8 mouse cellular contexts compared by ENCODE assay signal in the genomic region with DNA sequence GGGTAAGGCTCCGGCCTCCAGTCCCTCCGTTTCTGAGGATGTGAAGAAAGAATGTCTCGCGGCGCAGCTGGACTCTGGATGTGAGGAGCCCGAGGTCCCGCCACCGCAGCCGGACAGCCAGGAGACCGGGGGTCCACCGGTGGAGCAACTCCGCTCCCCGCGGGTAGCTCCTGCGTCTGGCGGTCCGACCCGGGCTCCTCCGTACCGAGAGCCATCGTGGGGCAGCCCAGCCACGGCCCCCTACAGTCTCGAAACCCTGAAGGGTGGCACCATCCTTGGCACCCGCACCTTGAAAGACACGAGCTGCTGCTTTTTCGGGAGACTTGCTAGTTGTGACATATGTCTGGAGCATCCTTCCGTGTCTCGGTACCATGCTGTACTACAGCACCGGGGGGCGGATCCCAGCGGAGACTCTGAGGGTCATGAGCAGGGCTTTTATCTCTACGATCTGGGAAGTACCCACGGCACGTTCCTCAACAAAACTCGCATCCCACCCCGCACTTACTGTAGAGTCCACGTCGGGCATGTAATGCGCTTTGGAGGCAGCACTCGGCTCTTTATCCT. TPM values are rescaled to one million over a fixed set of nuclear protein-coding genes. Genes with fewer than 3 reads are reported as not detected.
DNase-seq lines count a peak whose midpoint lies in the region; ATAC-seq and TF ChIP-seq lines count a peak whose summit lies in the region.
"Had no signal": no experiment of that assay in that cellular context is flagged by ENCODE, and none has a peak within 500 bp of the region (broad histone marks: within the 10 kb centered on the region; RNA-seq: fewer than 3 reads in every experiment).

No protein-coding gene starts in this region.

- peak overlapping the region; percentile 90 for H3K4me3 ChIP-seq in lung, postnatal 0 days (ENCODE audit: low read depth, low read length)
- H3K4me3 ChIP-seq in embryonic facial prominence, embryonic 11.5 days (ENCODE audit: low read depth, low read length), result peak overlapping the region; percentile 93
- peak overlapping the region; percentile 88 for H3K4me3 ChIP-seq in hindbrain, embryonic 16.5 days (ENCODE audit: low read length)
- H3K4me3 ChIP-seq in midbrain, embryonic 12.5 days, result peak overlapping the region; percentile 96

- H3K27me3 ChIP-seq in lung, postnatal 0 days (replicated peaks; ENCODE audit: insufficient read depth, low read length), result no peaks in the 10 kb centered on the region
- no peaks in the 10 kb centered on the region for H3K27me3 ChIP-seq in embryonic facial prominence, embryonic 11.5 days (ENCODE audit: control insufficient read depth, insufficient read depth, low read length)
- no peaks in the 10 kb centered on the region for H3K27me3 ChIP-seq in hindbrain, embryonic 16.5 days (replicated peaks; ENCODE audit: control insufficient read depth, insufficient read depth, low read length)
- no peaks in the 10 kb centered on the region for H3K27me3 ChIP-seq in midbrain, embryonic 12.5 days

- TF ChIP-seq CTCF in lung, postnatal 0 days (IDR thresholded peaks at IDR 0.05), result no peak

- H3K9me3 ChIP-seq in lung, postnatal 0 days (ENCODE audit: low read length), result no peaks in the 10 kb centered on the region
- H3K9me3 ChIP-seq in embryonic facial prominence, embryonic 11.5 days (replicated peaks; ENCODE audit: control insufficient read depth, low read length), result no peaks in the 10 kb centered on the region
- H3K9me3 ChIP-seq in hindbrain, embryonic 16.5 days (ENCODE audit: control insufficient read depth, low read length), result no peaks in the 10 kb centered on the region
- H3K9me3 ChIP-seq in midbrain, embryonic 12.5 days, result no peaks in the 10 kb centered on the region

- peak; percentile 39 for ATAC-seq in lung, postnatal 0 days
- ATAC-seq in embryonic facial prominence, embryonic 11.5 days (replicated peaks; ENCODE audit: insufficient number of reproducible peaks, low FRiP score, low TSS enrichment, low read depth), result 0 out of 2 replicates have a peak, but pooled peaks have one; percentile 39
- ATAC-seq in hindbrain, embryonic 16.5 days, result peak; percentile 53
- no peak for ATAC-seq in midbrain, embryonic 12.5 days (ENCODE audit: low FRiP score, low read depth)

- no peak for DNase-seq in lung, postnatal 0 days (ENCODE audit: low spot score)
- DNase-seq in lung, adult 18-20 months, result no peak
- no peak for DNase-seq in embryonic facial prominence, embryonic 11.5 days (ENCODE audit: low spot score)
- DNase-seq in adrenal gland, postnatal 25 days, result no peak
- no peak for DNase-seq in spleen, postnatal 14 days (ENCODE audit: low spot score in 2 of 2)

- no peak for TF ChIP-seq EP300 in lung, postnatal 0 days (IDR thresholded peaks at IDR 0.05)

- peak overlapping the region; percentile 97 for H3K4me2 ChIP-seq in lung, postnatal 0 days (replicated peaks; ENCODE audit: low read depth, low read length)
- peak overlapping the region; percentile 87 for H3K4me2 ChIP-seq in embryonic facial prominence, embryonic 11.5 days (ENCODE audit: low read depth, low read length)
- peak overlapping the region; percentile 88 for H3K4me2 ChIP-seq in hindbrain, embryonic 16.5 days (ENCODE audit: low read length)
- peak overlapping the region; percentile 97 for H3K4me2 ChIP-seq in midbrain, embryonic 12.5 days (replicated peaks)

- peaks cover 16% of the 10 kb centered on the region; the same call in 1 of the 2 replicates for H3K36me3 ChIP-seq in lung, postnatal 0 days (ENCODE audit: insufficient read depth, low read length)
- H3K36me3 ChIP-seq in embryonic facial prominence, embryonic 11.5 days (replicated peaks; ENCODE audit: control insufficient read depth, insufficient read depth, low read depth, low read length), result peaks cover 2% of the 10 kb centered on the region
- H3K36me3 ChIP-seq in hindbrain, embryonic 16.5 days (ENCODE audit: control insufficient read depth, insufficient read depth, low read length), result peaks cover 18% of the 10 kb centered on the region
- H3K36me3 ChIP-seq in midbrain, embryonic 12.5 days, result peaks cover 40% of the 10 kb centered on the region

- peak overlapping the region; percentile 82 for H3K9ac ChIP-seq in lung, postnatal 0 days (replicated peaks; ENCODE audit: low read depth)
- H3K9ac ChIP-seq in embryonic facial prominence, embryonic 11.5 days (replicated peaks; ENCODE audit: low read length), result peak overlapping the region; percentile 78
- H3K9ac ChIP-seq in hindbrain, embryonic 16.5 days (ENCODE audit: low read depth, low read length), result peak overlapping the region; percentile 86
- H3K9ac ChIP-seq in midbrain, embryonic 12.5 days (replicated peaks), result peak overlapping the region; percentile 86

- H3K4me1 ChIP-seq in lung, postnatal 0 days (ENCODE audit: insufficient read depth, low read depth, low read length), result peaks cover 4% of the 10 kb centered on the region; the same call in 1 of the 2 replicates
- H3K4me1 ChIP-seq in embryonic facial prominence, embryonic 11.5 days (ENCODE audit: control insufficient read depth, insufficient read depth, low read length), result no peaks in the 10 kb centered on the region
- peaks cover 27% of the 10 kb centered on the region for H3K4me1 ChIP-seq in hindbrain, embryonic 16.5 days (ENCODE audit: control insufficient read depth, insufficient read depth, low read depth, low read length)
- H3K4me1 ChIP-seq in midbrain, embryonic 12.5 days, result peaks cover 21% of the 10 kb centered on the region

- WGBS in lung, postnatal 0 days, result 4% methylated on average over 34 of the region's 40 CpGs
- WGBS in embryonic facial prominence, embryonic 11.5 days, result 3% methylated on average over 40 of the region's 40 CpGs
- 4% methylated on average over 37 of the region's 40 CpGs for WGBS in hindbrain, embryonic 16.5 days
- 4% methylated on average over 40 of the region's 40 CpGs for WGBS in midbrain, embryonic 12.5 days

- peak overlapping the region; percentile 72; the same call in 1 of the 2 replicates for H3K27ac ChIP-seq in lung, postnatal 0 days (ENCODE audit: low read length)
- H3K27ac ChIP-seq in embryonic facial prominence, embryonic 11.5 days (replicated peaks; ENCODE audit: low read depth, low read length), result 0 out of 2 replicates have a peak overlapping the region, but pooled peaks have one; percentile 68
- H3K27ac ChIP-seq in hindbrain, embryonic 16.5 days (ENCODE audit: low read depth, low read length), result peak overlapping the region; percentile 90
- peak overlapping the region; percentile 80; the same call in 1 of the 2 replicates for H3K27ac ChIP-seq in midbrain, embryonic 12.5 days (replicated peaks)

RNA-seq across cellular contexts. Expression of gene Slc4a1ap, which starts 0.4 kb away (rescaled TPM):
- 15.0 and 16.2 TPM in 2 replicates for polyA plus RNA-seq in lung, postnatal 0 days (2015; fragmentation: Nextera tagmentation; extraction: Ambion mirVana)
- polyA plus RNA-seq in embryonic facial prominence, embryonic 11.5 days (2014; fragmentation: Nextera tagmentation; extraction: Ambion mirVana), result 26.2 and 29.5 TPM in 2 replicates
- polyA plus RNA-seq in hindbrain, embryonic 16.5 days (2015; fragmentation: Nextera tagmentation; extraction: Ambion mirVana), result 30.3 and 34.4 TPM in 2 replicates
- polyA plus RNA-seq in midbrain, embryonic 12.5 days (2016; fragmentation: Nextera tagmentation; extraction: Ambion mirVana), result 37.7 and 39.2 TPM in 2 replicates
- total RNA-seq in adrenal gland, postnatal 25 days (2021), result 35.7 and 38.4 TPM in 2 replicates

RNA-seq across cellular contexts. Expression of gene Supt7l, which starts 0.4 kb away (rescaled TPM):
- polyA plus RNA-seq in lung, postnatal 0 days (2015; fragmentation: Nextera tagmentation; extraction: Ambion mirVana), result 11.4 and 12.4 TPM in 2 replicates
- 17.8 and 18.8 TPM in 2 replicates for polyA plus RNA-seq in embryonic facial prominence, embryonic 11.5 days (2014; fragmentation: Nextera tagmentation; extraction: Ambion mirVana)
- 22.0 and 23.2 TPM in 2 replicates for polyA plus RNA-seq in hindbrain, embryonic 16.5 days (2015; fragmentation: Nextera tagmentation; extraction: Ambion mirVana)
- polyA plus RNA-seq in midbrain, embryonic 12.5 days (2016; fragmentation: Nextera tagmentation; extraction: Ambion mirVana), result 29.9 and 30.4 TPM in 2 replicates
- total RNA-seq in adrenal gland, postnatal 25 days (2021), result 16.3 and 23.0 TPM in 2 replicates

RNA-seq across cellular contexts. Expression of gene Gpn1, which starts 32.7 kb away (rescaled TPM):
- 22.3 TPM in 2 replicates for polyA plus RNA-seq in lung, postnatal 0 days (2015; fragmentation: Nextera tagmentation; extraction: Ambion mirVana)
- polyA plus RNA-seq in embryonic facial prominence, embryonic 11.5 days (2014; fragmentation: Nextera tagmentation; extraction: Ambion mirVana), result 77.7 and 85.2 TPM in 2 replicates
- polyA plus RNA-seq in hindbrain, embryonic 16.5 days (2015; fragmentation: Nextera tagmentation; extraction: Ambion mirVana), result 85.4 and 92.1 TPM in 2 replicates
- polyA plus RNA-seq in midbrain, embryonic 12.5 days (2016; fragmentation: Nextera tagmentation; extraction: Ambion mirVana), result 70.9 and 72.3 TPM in 2 replicates
- total RNA-seq in adrenal gland, postnatal 25 days (2021), result 20.5 and 30.4 TPM in 2 replicates

RNA-seq across cellular contexts. Expression of gene 4930548H24Rik, which starts 41.7 kb away (rescaled TPM):
- polyA plus RNA-seq in lung, postnatal 0 days (2015; fragmentation: Nextera tagmentation; extraction: Ambion mirVana), result not detected in 2 replicates
- not detected in 2 replicates for polyA plus RNA-seq in embryonic facial prominence, embryonic 11.5 days (2014; fragmentation: Nextera tagmentation; extraction: Ambion mirVana)
- 0.09 TPM in 1 of 2 replicates, not detected in the other for polyA plus RNA-seq in hindbrain, embryonic 16.5 days (2015; fragmentation: Nextera tagmentation; extraction: Ambion mirVana)
- polyA plus RNA-seq in midbrain, embryonic 12.5 days (2016; fragmentation: Nextera tagmentation; extraction: Ambion mirVana), result 0.22 TPM in 1 of 2 replicates, not detected in the other
- not detected in 2 replicates for total RNA-seq in adrenal gland, postnatal 25 days (2021)
- polyA plus RNA-seq: frontal cortex, adult 2 months had no signal
